ENCODE assay signal across 26 mouse cellular contexts in the genomic region with DNA sequence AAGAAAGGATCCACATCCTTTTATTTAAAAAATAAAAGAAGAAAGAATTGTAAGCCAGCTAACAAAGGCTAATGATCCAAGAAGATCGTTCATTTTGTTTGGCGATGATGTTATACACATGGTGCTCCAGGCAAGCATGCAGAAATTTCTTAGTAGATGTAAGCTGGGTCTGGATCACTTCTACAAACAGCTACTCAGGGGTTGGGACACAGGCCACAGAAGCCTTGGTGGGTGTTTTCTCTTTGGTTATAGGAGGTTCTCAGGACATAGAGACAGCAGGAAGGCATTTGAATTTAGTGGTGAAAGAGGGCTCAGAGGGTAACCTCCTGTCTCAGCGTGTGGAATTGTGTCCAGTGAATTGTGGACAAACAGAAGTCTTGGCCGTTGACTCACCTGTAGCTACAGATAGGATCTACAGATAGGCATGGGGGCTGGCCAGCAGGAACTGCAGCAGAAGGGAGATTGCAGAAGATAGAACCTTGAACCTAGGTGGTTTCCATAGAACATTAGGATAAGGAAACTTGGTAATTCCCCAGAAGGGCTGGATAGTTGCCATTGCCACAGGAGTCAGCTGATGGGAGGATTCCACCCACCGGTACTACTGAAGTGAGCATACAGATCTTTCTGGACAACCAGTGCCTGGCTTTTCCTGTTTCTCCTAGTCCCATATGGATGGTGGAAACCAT.
DNase-seq lines count a peak whose midpoint lies in the region; ATAC-seq and TF ChIP-seq lines count a peak whose summit lies in the region.
"Had no signal": no experiment of that assay in that cellular context is flagged by ENCODE, and none has a peak within 500 bp of the region (broad histone marks: within the 10 kb centered on the region; RNA-seq: fewer than 3 reads in every experiment).

No protein-coding gene starts in this region.

- 0 out of 2 replicates have a peak, but pooled peaks have one; percentile 12 for ATAC-seq in limb, embryonic 14.5 days (ENCODE audit: low FRiP score, low read depth)
- ATAC-seq: CD4-positive, CD25-positive, alpha-beta regulatory T cell, adult 4 months; midbrain, embryonic 16.5 days had no signal

- peak overlapping the region; percentile 76 for H3K27ac ChIP-seq in heart, adult 2 months
- H3K27ac ChIP-seq in limb, embryonic 14.5 days (replicated peaks; ENCODE audit: low read depth, low read length) = peak overlapping the region; percentile 19; the same call in 1 of the 2 replicates
- H3K27ac ChIP-seq: forebrain, embryonic 12.5 days; hindbrain, embryonic 13.5 days; limb, embryonic 12.5 days; liver, embryonic 13.5 days; neural tube, embryonic 12.5 days had no signal

- intact Hi-C loops in heart, adult 2 months (cut with DNase I) = loop anchor here (2.0 kb wide), 1 partner anchor 13 kb away; no protein-coding TSS in a partner anchor
- intact Hi-C loops in heart, postnatal 36 days (cut with DNase I) = no loop called here

- no peak for DNase-seq in heart, adult 2 months
- DNase-seq in heart, postnatal 36 days = no peak
- DNase-seq in urinary bladder, postnatal 14 days (ENCODE audit: low spot score) = peak; percentile 56
- no peak for DNase-seq in urinary bladder, postnatal 25 days (ENCODE audit: low spot score)
- DNase-seq in limb, embryonic 14.5 days (ENCODE audit: low spot score) = no peak
- no peak for DNase-seq in adrenal gland, postnatal 14 days
- DNase-seq in adipocyte (ENCODE audit: low spot score) = no peak
- no peak for DNase-seq in kidney, adult 11 months
- DNase-seq: adrenal gland, adult 2 months; cerebellum, adult 2 months; cerebellum, postnatal 14 days; heart, postnatal 4 days; kidney, adult 9 months; kidney, postnatal 10 days; layer of hippocampus, adult 9-11 months; liver, embryonic 13.5 days; lung, postnatal 36 days; right cerebral cortex, postnatal 4 days had no signal

- H3K9me3 ChIP-seq in limb, embryonic 14.5 days (ENCODE audit: control insufficient read depth, low read length) = no peaks in the 10 kb centered on the region
- H3K9me3 ChIP-seq: forebrain, embryonic 12.5 days; hindbrain, embryonic 13.5 days; liver, embryonic 13.5 days; neural tube, embryonic 12.5 days had no signal

- H3K36me3 ChIP-seq in heart, adult 2 months (ENCODE audit: control insufficient read depth, insufficient read depth, low read length) = peaks cover 2% of the 10 kb centered on the region; the same call in 1 of the 2 replicates
- no peaks in the 10 kb centered on the region for H3K36me3 ChIP-seq in limb, embryonic 14.5 days (ENCODE audit: control insufficient read depth, insufficient read depth, low read length)
- H3K36me3 ChIP-seq: forebrain, embryonic 12.5 days; hindbrain, embryonic 13.5 days; limb, embryonic 12.5 days; liver, embryonic 13.5 days; neural tube, embryonic 12.5 days had no signal

- no peaks in the 10 kb centered on the region for H3K79me2 ChIP-seq in heart, adult 2 months (replicated peaks; ENCODE audit: control insufficient read depth, insufficient read depth, low read length)

- H3K4me1 ChIP-seq in heart, adult 2 months (ENCODE audit: control insufficient read depth, insufficient read depth, low read length) = peaks cover 9% of the 10 kb centered on the region
- H3K4me1 ChIP-seq in limb, embryonic 14.5 days (ENCODE audit: control insufficient read depth, insufficient read depth, low read length) = peaks cover 12% of the 10 kb centered on the region
- H3K4me1 ChIP-seq: liver, embryonic 13.5 days; neural tube, embryonic 12.5 days had no signal

- no peak overlapping the region for H3K4me2 ChIP-seq in limb, embryonic 14.5 days (replicated peaks; ENCODE audit: low read depth, low read length, severe bottlenecking)
- H3K4me2 ChIP-seq: forebrain, embryonic 12.5 days; hindbrain, embryonic 13.5 days; limb, embryonic 12.5 days; liver, embryonic 13.5 days; midbrain, embryonic 11.5 days; neural tube, embryonic 12.5 days had no signal

- TF ChIP-seq EP300 in heart, adult 2 months (IDR thresholded peaks at IDR 0.05; ENCODE audit: insufficient read depth, low read depth, low read length) = no peak

- no peak for TF ChIP-seq POLR2A in heart, adult 2 months (IDR thresholded peaks at IDR 0.05; ENCODE audit: insufficient read depth, low read depth, low read length)
- no peak for TF ChIP-seq POLR2A in limb, embryonic 14.5 days (IDR thresholded peaks at IDR 0.05; ENCODE audit: borderline replicate concordance, extremely low read depth, insufficient read depth, insufficient read length)

- H3K27me3 ChIP-seq in heart, adult 2 months (ENCODE audit: control insufficient read depth, insufficient read depth, low read length) = no peaks in the 10 kb centered on the region
- no peaks in the 10 kb centered on the region for H3K27me3 ChIP-seq in limb, embryonic 14.5 days (ENCODE audit: control insufficient read depth, insufficient read depth, low read length)
- H3K27me3 ChIP-seq: forebrain, embryonic 12.5 days; hindbrain, embryonic 13.5 days; limb, embryonic 12.5 days; liver, embryonic 13.5 days; neural tube, embryonic 12.5 days had no signal

- no peak for TF ChIP-seq CTCF in heart, adult 2 months (IDR thresholded peaks at IDR 0.05)

- H3K4me3 ChIP-seq in heart, adult 2 months = no peak overlapping the region
- H3K4me3 ChIP-seq in limb, embryonic 14.5 days (replicated peaks; ENCODE audit: low read length) = no peak overlapping the region
- H3K4me3 ChIP-seq: erythroblast, embryonic 14.5 days; forebrain, embryonic 12.5 days; hindbrain, embryonic 13.5 days; limb, embryonic 12.5 days; liver, embryonic 13.5 days; neural tube, embryonic 12.5 days had no signal

- H3K9ac ChIP-seq in heart, adult 2 months (ENCODE audit: low read depth, low read length) = no peak overlapping the region
- H3K9ac ChIP-seq in limb, embryonic 14.5 days (ENCODE audit: low read depth, low read length, severe bottlenecking) = no peak overlapping the region
- H3K9ac ChIP-seq: forebrain, embryonic 12.5 days; hindbrain, embryonic 13.5 days; limb, embryonic 12.5 days; liver, embryonic 13.5 days; neural tube, embryonic 12.5 days had no signal

- WGBS in heart, adult 2 months = 65% methylated on average over 5 of the region's 5 CpGs
- WGBS in limb, embryonic 14.5 days = 89% methylated on average over 5 of the region's 5 CpGs
